Mouse (Mus musculus) cortical plate, adult 2 months (tissue): Measurements from ENCODE around the gene Mycn.

ENCODE experiments used
- CTCF ChIP-seq: fragments of 200-500 bp; IDR thresholded peaks from 2 replicates; pipeline ENCODE4 v1.5.1; 2011; ENCODE audit warnings: mild to moderate bottlenecking, control low read depth, low read length; ENCODE audit not compliant: insufficient read depth; ENCODE audit errors: extremely low read depth
- POLR2A ChIP-seq: fragments of 200-500 bp; IDR thresholded peaks from 2 replicates; pipeline ENCODE4 v1.6.1; 2011; ENCODE audit warnings: mild to moderate bottlenecking, low read length, control low read depth; ENCODE audit not compliant: insufficient read depth; ENCODE audit errors: extremely low read depth

GRCm38 (mm10) chr12:12986612-12987206 lies 45.0 kb upstream of the Mycn start:
- no peak for TF ChIP-seq POLR2A
- TF ChIP-seq CTCF: no peak
